Mouse (Mus musculus) hindbrain, postnatal 0 days (tissue): ENCODE results near the gene Tppp3. TPM values are rescaled to one million over a fixed set of nuclear protein-coding genes. Genes with fewer than 3 reads are reported as not detected.

Source experiments
- ATAC-seq: fragments of 200-750 bp; cut with Nextera tagmentation; 2 replicates; pipeline ENCODE4 v1.8.0; 2017; ENCODE audit warnings: mild to moderate bottlenecking, moderate TSS enrichment, moderate library complexity
- DNase-seq: peaks from one replicate; pipeline ENCODE4 v3.0.0-alpha.2; 2015; ENCODE audit warnings: low spot score
- H3K27ac ChIP-seq: fragments of 300-500 bp; sonication (generic); 2 replicates; pipeline ENCODE4 v1.5.1; 2014; ENCODE audit warnings: mild to moderate bottlenecking
- H3K27me3 ChIP-seq: fragments of 300-500 bp; sonication (generic); 2 replicates; pipeline ENCODE4 v1.6.1; 2014; ENCODE audit warnings: low read length, mixed read lengths; ENCODE audit not compliant: insufficient read depth
- H3K36me3 ChIP-seq: fragments of 300-500 bp; sonication (generic); 2 replicates; pipeline ENCODE4 v1.6.1; 2014; ENCODE audit warnings: low read length, mixed read lengths; ENCODE audit not compliant: insufficient read depth
- H3K4me1 ChIP-seq: fragments of 300-500 bp; sonication (generic); 2 replicates; pipeline ENCODE4 v1.6.1; 2014; ENCODE audit warnings: antibody characterized with exemption, low read length, mixed read lengths; ENCODE audit not compliant: insufficient read depth
- H3K4me2 ChIP-seq: fragments of 300-500 bp; sonication (generic); 2 replicates; pipeline ENCODE4 v1.6.1; 2014; ENCODE audit warnings: low read depth, mild to moderate bottlenecking, low read length, moderate library complexity, mixed read lengths
- H3K4me3 ChIP-seq: fragments of 300-500 bp; sonication (generic); 2 replicates; pipeline ENCODE4 v1.5.1; 2014; ENCODE audit warnings: low read length
- H3K9ac ChIP-seq: fragments of 300-500 bp; sonication (generic); replicated peaks from 2 replicates; pipeline ENCODE4 v1.6.1; 2014; ENCODE audit warnings: mild to moderate bottlenecking, low read length, moderate library complexity, mixed read lengths
- H3K9me3 ChIP-seq: fragments of 300-500 bp; sonication (generic); 2 replicates; pipeline ENCODE4 v1.6.1; 2016; ENCODE audit warnings: low read length, mixed read lengths
- CTCF ChIP-seq: IDR thresholded peaks from 2 replicates; pipeline ENCODE4 v1.5.1; 2016; ENCODE audit warnings: antibody characterized with exemption, control low read depth, low read depth
- WGBS: fragments of 180-500 bp; shearing (Covaris S2); extraction: QIAGEN DNeasy Blood & Tissue Kit; methylation state at CpG from one replicate; pipeline ENCODE4 v1.1.7; 2014; 5-methylcytosine and 5-hydroxymethylcytosine counted together
- polyA plus RNA-seq: library from polyadenylated mRNA; unstranded; fragments of >200 nt; fragmentation: Nextera tagmentation; extraction: Ambion mirVana; gene quantifications from 2 replicates; pipeline ENCODE4 v1.2.1, GENCODE M21; 2015
- total RNA-seq: library from RNA; depleted of rRNA; stranded (reverse); fragments of >200 nt; gene quantifications from 2 replicates; pipeline ENCODE4 v1.2.3, GENCODE M21; 2014

Tppp3 gene
- total and polyA plus RNA-seq, 2 experiments from 2014 or later, result 108 to 197 TPM

DNA sequence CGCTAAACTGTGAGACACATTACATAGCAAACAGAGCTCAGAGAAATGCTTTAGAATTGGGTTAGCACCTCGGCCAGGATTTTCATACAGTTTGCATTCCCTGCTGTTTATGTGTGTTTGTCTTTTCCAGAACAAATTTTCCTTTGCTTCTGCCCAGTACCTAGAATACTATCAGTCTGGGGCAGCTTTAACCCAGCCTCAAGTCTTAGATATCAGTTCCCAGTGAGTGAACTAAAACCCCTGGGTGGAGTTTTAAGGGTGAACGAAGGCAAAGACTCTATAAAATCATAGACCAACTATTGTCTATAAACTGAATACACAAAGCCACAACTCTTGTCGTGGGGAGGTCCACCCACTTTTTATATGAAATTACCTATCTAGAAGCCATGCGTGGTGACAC lies 22.7 kb downstream of the Tppp3 start:
- DNase-seq, result no peak
- whole genome bisulfite sequencing, result 85% methylated on average over 5 of the region's 5 CpGs
- TF ChIP-seq CTCF, result no peak
- no peaks in the 10 kb centered on the region for H3K36me3 ChIP-seq
- 0 out of 2 replicates have a peak, but pooled peaks cover 3% of the 10 kb centered on the region for H3K4me1 ChIP-seq
- no peak overlapping the region for H3K9ac ChIP-seq
- no peak overlapping the region for H3K4me3 ChIP-seq
- H3K9me3 ChIP-seq, result no peaks in the 10 kb centered on the region
- H3K4me2 ChIP-seq, result no peak overlapping the region
- no peak overlapping the region for H3K27ac ChIP-seq
- ATAC-seq, result no peak
- H3K27me3 ChIP-seq, result no peaks in the 10 kb centered on the region

DNA sequence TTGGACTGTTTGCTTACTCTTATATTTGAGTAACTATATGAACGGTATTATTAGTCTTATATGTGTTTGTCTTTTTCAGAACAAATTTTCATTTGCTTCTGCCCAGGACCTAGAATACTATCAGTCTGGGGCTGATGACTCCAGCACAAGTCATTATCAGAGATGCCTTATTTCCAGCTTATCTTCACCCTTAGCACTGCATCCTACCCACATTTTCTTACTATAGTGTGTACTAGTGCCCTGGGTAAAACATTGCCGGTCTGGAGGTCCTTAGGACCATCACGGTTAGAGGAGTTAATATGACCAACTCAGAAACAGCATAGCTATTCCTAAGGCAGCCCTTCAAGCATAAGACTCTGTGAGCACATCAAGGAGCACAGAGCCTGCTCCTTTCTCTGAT lies 23.1 kb downstream of the Tppp3 start:
- no peak overlapping the region for H3K4me2 ChIP-seq
- WGBS, result 97% methylated on average over 3 of the region's 3 CpGs
- no peaks in the 10 kb centered on the region for H3K9me3 ChIP-seq
- H3K27me3 ChIP-seq, result no peaks in the 10 kb centered on the region
- no peak overlapping the region for H3K4me3 ChIP-seq
- no peak overlapping the region for H3K9ac ChIP-seq
- TF ChIP-seq CTCF, result no peak
- H3K36me3 ChIP-seq, result no peaks in the 10 kb centered on the region
- H3K4me1 ChIP-seq, result 0 out of 2 replicates have a peak, but pooled peaks cover 3% of the 10 kb centered on the region
- H3K27ac ChIP-seq, result no peak overlapping the region
- DNase-seq, result no peak
- ATAC-seq, result no peak

DNA sequence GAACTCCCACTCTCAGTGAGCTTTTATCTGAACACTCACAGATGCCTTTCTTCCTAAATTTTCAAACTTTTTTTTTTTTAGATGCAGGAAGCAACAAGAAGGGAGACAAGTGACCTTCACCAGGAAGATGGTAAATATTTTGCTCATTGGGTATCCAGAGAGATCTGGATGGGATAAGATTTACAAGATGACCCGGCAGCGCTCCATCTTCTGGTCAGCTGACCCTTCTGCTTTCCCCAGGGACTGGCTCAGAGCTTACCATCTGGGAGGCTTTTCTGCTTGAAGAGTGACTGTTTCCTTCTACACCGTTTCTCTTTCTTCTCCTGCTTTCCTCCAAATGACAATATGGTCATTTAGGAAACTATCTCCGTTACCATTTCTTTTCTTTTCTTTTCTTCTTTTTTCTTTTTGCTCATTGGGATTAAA lies 25.2 kb downstream of the Tppp3 start:
- H3K9ac ChIP-seq, result no peak overlapping the region
- H3K36me3 ChIP-seq, result no peaks in the 10 kb centered on the region
- TF ChIP-seq CTCF, result no peak
- WGBS, result 5% methylated on average over 4 of the region's 4 CpGs
- H3K27ac ChIP-seq, result peak overlapping the region; percentile 46; the same call in 1 of the 2 replicates
- no peaks in the 10 kb centered on the region for H3K9me3 ChIP-seq
- no peaks in the 10 kb centered on the region for H3K4me1 ChIP-seq
- DNase-seq, result peak; percentile 82
- peak; percentile 59; the same call in 1 of the 2 replicates for ATAC-seq
- peak overlapping the region; percentile 19; the same call in 1 of the 2 replicates for H3K4me2 ChIP-seq
- no peaks in the 10 kb centered on the region for H3K27me3 ChIP-seq
- H3K4me3 ChIP-seq, result no peak overlapping the region

DNA sequence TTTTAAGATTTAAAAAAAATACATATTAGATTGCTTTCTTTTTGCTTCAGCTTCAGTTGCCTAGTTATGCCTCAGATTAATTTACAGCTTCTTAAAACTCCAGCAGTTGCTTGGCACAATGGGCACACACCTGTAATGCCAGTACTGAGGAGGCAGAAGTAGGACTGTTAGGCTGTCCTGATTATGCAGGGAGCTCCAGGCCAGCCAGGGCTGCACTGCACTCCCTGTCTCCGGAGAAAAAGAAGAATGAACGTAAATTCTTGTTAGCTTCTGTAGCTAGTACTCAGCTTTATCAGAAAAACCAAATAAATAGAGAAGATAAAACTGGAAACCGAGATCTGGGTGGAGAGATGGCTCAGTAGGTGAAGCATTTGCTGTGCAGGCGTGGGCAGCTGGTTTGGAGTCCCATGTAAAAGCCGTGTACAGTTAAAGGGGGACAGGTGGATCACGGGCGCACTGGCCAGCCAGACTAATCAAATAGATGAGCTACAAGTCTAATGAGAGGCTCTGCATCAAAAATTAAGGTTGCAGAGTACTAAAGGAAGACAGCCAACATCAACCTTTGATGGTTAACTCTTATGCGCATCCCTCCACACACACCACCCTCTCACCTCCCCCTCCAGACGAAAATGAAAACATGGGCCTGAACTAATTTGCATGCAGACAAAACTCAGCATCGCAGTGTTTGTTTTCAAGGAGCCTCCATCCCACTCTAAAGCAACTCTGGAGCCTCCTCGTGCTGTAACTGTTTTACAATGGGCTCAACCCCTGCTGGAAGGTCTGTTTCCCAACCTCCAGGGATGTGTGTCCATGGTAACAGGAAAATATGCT lies 25.8 kb downstream of the Tppp3 start:
- peak; percentile 24; the same call in 1 of the 2 replicates for TF ChIP-seq CTCF
- no peak overlapping the region for H3K9ac ChIP-seq
- DNase-seq, result peak; percentile 79
- 13% methylated on average over 11 of the region's 11 CpGs for WGBS
- no peaks in the 10 kb centered on the region for H3K4me1 ChIP-seq
- H3K4me2 ChIP-seq, result peak overlapping the region; percentile 19; the same call in 1 of the 2 replicates
- H3K36me3 ChIP-seq, result no peaks in the 10 kb centered on the region
- no peaks in the 10 kb centered on the region for H3K27me3 ChIP-seq
- H3K27ac ChIP-seq, result peak overlapping the region; percentile 46
- no peaks in the 10 kb centered on the region for H3K9me3 ChIP-seq
- ATAC-seq, result peak; percentile 88
- H3K4me3 ChIP-seq, result no peak overlapping the region

DNA sequence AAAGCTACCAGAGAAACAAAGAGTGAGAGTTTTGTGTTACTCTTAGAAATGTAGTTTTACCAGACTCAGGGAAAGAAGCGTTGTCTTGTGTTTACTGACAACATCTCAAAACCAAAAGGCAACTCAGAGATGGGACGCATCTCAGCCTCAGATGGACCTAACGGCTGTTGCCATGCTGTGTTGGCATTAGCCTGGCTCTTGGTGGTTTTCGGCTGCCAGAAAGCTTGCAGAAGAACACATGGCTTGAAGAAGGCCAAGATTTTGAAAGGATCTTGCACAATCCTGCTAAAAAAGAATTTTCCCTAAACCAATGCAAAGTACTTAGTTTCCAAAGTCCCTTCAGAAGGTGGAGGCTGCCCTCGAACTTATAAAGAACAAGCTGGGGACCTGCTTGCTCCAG lies 28.7 kb downstream of the Tppp3 start:
- no peak for DNase-seq
- WGBS, result 80% methylated on average over 5 of the region's 5 CpGs
- no peak overlapping the region for H3K4me3 ChIP-seq
- H3K9me3 ChIP-seq, result no peaks in the 10 kb centered on the region
- no peak overlapping the region for H3K9ac ChIP-seq
- no peaks in the 10 kb centered on the region for H3K27me3 ChIP-seq
- H3K36me3 ChIP-seq, result no peaks in the 10 kb centered on the region
- no peak overlapping the region for H3K4me2 ChIP-seq
- TF ChIP-seq CTCF, result no peak
- no peaks in the 10 kb centered on the region for H3K4me1 ChIP-seq
- no peak for ATAC-seq
- H3K27ac ChIP-seq, result no peak overlapping the region

DNA sequence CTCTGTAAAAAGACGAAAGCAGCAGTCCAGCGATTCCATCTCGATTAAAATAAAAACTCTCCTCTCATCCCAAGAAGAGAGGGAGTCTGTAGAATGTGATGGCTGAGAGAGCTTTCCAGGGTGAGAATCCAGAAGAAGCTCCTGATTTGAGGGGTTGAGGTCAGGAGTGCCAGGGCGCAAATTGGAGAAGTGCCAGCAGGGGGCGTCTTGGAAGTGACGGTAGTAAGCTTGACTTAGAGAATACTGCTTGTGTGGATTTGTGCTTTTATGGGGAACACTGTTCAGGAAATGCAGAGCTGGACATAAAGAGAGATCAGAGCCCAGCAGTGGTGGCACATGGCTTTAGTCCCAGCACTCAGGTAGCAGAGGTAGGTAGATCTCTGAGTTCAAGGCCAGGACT lies 29.9 kb downstream of the Tppp3 start:
- Histone ChIP-seq H3K27ac (no peak overlapping the region), H3K4me3 (no peak overlapping the region), H3K4me2 (no peak overlapping the region), H3K4me1 (no peaks in the 10 kb centered on the region), H3K36me3 (no peaks in the 10 kb centered on the region), H3K27me3 (no peaks in the 10 kb centered on the region), H3K9me3 (no peaks in the 10 kb centered on the region), H3K9ac (no peak overlapping the region)
- ATAC-seq, result no peak
- WGBS, result 10% methylated on average over 6 of the region's 6 CpGs
- peak; percentile 60 for DNase-seq
- TF ChIP-seq CTCF, result peak; percentile 61

DNA sequence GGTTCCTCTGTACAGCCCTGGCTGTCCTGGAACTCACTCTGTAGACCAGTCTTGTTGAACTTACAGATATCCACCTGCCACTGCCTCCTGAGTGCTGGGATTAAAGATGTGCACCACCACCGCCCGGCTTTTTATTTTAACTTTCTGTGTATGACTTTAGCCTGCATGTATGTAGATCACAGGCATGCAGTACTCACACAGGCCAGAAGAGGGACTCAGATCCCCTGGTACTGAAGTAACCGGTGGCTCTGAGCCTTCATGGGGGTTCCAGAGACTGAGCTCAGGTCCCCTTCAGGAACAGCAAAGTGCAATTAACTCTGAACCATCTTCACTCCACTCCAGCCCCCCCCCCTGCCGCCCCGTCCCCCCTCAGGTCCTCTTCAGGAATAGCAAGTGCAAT lies 32.5 kb downstream of the Tppp3 start:
- 52% methylated on average over 5 of the region's 5 CpGs for WGBS
- Histone ChIP-seq H3K4me1 (peaks cover under 1% of the 10 kb centered on the region), H3K27ac (no peak overlapping the region), H3K36me3 (no peaks in the 10 kb centered on the region), H3K9me3 (no peaks in the 10 kb centered on the region), H3K4me3 (no peak overlapping the region), H3K9ac (no peak overlapping the region), H3K27me3 (no peaks in the 10 kb centered on the region), H3K4me2 (no peak overlapping the region)
- 0 out of 2 replicates have a peak, but pooled peaks have one; percentile 24 for ATAC-seq
- TF ChIP-seq CTCF, result peak; percentile 57
- peak; percentile 72 for DNase-seq
